Mouse (Mus musculus) cerebellum, adult 18-20 months (tissue): ENCODE measurements at regions not wholly inside any gene's neighbourhood (a gene's known extent, or its start where the extent isn't known, plus 50 kb on each side); places are given as distances from the start of the nearest gene placed in this dataset.

Experiments used
- DNase-seq, 2 experiments: peaks; one replicate each; pipeline ENCODE4 v3.0.0; 2021

DNA sequence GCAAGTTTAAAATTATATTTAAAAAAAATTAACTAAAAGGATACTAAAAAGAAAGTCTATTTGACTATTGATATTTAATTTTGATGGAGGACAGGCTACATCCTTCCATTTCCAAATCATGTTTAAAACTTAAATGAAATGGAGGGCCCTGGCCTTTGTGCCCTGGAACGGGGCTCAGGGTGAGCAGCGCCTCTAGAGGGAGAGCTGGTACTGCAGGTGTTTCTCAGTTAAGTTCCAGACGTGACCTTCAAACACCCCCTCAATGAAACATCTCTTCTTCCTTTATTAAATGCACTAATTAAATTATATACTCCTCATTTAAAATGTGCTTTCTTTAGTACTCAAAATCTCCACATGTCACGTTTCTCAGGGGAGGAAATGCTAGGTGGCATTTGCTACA is 282.5 kb downstream of the Sox11 start:
- peak; percentile 7 to 23 for DNase-seq

DNA sequence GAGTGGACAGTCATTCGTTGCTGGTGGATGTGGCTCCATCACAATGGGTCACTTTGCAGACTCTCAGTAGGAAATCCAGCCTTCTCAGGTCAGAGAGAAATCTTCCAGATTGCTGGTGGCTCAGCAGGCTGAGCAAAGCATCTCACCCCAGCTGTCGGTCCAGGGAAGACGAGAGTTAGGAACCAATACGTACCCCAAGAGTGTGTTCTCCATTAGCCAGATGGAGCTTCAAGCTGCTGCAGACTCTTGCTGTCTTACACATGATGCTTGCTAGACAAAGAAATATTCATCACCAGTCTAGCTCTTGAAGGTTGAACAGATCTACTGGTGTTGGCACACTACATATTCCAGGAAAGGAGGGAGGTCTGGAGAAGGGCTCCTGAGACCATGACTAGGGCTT is 288.0 kb downstream of the Sox11 start:
- DNase-seq: no peak

DNA sequence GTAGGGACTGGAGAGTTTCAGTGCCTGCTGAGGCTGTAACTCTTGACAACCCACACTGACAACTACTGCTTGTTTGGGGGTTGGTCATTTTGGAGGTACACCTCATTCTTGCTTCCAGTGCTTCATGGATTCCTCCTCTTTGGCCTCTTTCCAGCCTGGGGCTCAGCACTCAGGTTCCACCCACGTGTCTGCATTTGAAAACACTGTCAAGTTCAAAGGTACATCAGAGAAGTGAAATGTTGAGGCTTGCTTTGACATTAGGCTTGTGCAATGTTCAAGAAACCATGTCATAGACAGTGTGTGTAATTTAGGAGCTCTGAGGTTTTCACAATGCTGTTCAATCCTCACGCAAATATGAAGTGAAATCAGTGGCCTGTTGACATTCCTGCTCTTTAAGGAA is 304.5 kb downstream of the Sox11 start:
- DNase-seq: no peak

DNA sequence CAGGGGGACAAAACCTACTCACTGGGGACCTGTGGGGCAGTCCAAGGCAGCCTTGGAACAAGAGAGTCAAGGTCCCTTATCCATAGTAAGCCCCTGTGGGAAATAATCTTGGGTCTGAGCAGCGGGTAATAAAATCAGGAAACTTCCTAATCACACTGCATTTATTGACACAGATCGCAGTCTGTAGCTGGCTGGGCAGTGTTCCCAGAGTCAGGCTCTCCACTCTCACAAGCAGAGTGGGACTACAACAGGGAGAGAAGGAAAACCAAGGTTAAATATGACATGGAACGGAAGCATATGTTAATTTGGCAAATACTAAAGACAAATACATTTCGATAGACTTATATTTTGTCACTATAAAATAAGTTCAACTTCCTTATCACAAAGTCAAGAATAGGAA is 322.6 kb downstream of the Sox11 start:
- DNase-seq: no peak

DNA sequence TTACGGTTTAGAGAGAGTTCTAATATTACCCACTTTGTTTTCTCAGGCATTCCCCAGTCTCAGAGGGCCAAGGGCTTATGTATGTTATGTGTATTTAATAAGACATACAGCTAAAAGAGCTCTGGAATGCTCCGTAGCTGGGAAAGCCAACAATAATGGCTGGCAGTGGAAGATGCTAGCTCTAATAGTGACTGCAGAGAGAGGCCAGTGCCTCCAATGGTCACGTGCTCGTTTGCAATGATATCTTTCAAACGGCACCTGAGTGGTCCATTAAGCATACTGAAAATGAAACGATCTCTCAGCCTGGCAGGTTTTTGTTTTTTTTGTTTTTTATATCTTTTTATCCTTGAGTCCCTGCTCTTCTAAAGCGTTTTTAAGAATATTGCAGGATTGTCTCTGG is 324.0 kb downstream of the Sox11 start:
- DNase-seq: no peak

DNA sequence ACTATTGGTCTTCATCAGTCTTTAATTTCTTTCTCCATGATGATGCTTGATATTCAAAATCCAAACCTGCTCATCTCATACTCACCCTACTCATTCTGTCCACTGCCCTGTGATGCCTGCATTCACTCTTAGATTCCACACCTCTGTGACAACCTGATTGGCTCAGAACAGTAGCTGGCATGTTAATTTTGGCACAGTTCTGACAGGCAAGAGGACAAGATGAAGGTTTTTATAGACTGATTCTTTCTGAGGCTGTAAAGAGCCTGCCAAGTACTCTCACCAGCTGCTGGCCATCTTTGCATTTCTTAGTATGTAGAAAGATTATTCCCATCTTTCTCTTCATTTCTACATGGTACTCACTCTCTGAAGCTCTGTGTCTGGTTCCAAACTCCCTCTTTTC is 343.1 kb downstream of the Sox11 start:
- no peak for DNase-seq

DNA sequence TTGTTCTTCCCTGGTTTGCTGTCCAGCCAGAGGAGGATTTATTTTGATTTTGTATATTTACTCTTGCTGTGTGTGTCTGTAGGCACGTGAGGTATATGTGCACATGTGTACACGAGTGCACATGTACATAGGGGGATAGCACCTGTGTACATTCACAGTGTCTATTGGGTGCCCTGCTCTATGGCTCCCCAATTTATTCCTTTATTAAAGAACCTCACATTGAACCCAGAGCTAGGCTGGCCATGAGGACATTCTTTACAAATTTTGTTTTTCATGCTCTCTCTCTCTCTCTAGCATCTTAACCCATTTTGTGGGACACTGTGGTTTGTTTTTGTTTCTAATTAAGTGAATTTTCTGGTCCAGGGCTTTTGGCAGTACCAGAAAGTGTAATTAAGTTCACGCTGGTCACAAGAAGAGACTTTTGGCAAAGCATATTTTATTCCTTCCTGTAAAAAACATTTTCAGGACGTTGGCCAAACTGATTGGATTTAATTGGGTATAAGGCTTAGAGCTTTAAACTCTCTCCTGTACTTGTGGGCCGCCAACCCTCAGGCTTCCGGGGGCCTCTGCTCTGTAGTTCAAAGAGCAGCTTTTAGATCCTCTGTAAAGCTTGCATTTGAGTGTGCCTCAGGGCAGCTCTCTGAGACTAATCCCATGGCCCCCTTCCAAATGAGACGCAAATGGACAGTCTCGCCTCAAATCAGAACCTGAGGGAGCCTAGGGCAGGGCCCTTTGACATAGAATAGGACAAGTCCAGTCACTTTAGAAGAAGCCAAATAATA is 365.9 kb downstream of the Sox11 start:
- DNase-seq: peak in 1 of 2 experiments; percentile 6

DNA sequence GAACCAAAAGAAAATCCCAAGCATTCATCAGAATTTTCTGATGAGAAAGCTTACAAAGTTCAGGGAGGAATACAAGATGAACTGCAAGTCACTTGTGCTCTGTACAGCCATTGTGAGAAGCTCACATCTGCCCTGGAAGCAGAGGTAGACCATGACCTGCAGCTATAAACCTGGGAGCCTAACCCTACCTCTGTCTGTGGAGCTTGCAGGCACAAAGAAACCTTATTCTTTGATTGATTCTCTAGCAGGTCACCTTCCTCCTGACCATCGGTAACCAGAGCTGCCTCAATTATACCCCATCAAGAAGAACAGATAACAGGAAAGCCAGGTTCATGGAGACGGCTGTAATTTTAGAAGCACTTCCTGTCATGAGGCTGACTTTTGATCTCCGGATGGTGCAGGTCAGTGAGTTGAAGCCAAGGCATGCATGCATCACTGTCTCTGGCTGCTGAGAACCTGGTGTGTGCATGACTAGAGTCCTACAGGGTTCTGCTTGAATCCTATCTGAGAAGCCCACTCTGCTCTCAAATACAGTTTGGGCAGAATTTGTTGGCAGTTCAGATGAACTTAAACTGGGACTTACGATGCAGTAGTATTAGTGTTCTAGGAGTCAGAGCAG is 369.8 kb downstream of the Sox11 start:
- no peak for DNase-seq

DNA sequence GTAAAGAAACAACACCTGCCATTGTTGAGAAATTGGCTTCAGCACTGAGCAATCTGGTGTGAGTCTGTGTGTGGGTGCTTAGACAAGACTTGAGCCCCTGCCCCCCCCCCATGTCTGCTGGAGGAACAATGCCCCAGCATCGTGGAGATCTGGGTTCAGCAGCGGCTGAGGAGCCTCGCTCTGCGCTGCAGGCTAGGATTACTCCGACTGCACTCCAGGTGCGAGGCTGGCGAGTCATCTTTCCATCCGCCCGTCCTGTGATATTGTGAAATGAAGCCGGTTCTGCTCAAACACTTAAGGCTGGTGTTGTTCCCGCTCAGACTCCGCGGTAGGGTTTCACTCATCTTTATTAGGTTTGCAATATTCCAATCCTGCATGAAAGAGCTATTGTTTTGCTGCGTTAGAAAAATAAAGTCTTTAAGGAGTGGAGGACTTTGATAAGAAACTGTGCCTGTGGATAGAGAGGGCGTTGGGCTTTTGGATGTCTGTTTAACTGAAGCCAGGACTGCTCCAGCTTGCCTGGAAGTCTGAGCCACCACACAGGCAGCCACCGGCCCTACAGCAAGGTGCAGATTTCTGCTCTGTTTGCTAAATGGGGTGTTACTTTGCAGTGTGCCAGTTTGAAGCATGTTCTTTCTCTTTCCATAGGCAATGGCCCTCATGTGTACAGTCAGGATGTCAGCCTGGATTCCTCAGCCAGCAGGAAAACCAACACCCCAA is 375.2 kb downstream of the Sox11 start:
- no peak for DNase-seq

DNA sequence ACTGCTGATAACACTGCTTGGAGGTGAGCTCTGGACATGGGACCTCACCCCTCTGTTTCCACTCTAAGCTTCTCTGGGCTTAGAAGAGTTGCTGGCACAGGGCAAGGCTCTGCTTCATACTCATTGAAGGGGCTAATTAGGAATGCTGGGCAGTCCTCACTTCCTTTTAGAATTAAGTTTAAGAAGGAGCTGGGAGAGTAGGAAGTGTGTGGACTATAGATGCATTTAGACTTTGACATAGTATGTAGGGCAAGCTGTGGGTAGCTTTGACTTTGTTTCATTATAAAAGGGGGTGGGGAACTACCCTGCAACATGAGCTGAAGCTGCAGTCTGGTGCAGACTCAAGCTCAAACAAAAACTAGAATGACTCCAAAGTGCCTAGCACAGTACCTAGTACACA is 378.5 kb downstream of the Sox11 start:
- DNase-seq: no peak

DNA sequence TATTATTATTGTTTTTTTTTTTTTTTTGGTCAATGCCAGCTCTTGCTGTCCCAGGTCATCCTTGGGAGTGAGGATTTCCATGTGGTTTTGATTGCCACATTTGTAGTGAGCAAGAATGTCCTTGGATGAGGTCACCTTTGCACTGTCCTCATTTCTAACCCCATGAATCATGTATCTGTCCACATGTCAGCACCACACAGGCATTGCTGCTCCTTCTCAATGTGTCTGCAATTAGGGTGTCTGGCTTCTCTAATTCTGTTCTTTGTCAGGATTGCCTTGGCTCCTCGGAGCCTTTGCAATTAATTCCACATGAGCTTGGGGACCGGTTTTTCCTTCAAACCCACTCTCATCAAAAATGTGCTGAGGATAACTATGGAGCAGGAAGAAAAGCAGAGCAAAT is 402.5 kb downstream of the Sox11 start:
- no peak for DNase-seq

DNA sequence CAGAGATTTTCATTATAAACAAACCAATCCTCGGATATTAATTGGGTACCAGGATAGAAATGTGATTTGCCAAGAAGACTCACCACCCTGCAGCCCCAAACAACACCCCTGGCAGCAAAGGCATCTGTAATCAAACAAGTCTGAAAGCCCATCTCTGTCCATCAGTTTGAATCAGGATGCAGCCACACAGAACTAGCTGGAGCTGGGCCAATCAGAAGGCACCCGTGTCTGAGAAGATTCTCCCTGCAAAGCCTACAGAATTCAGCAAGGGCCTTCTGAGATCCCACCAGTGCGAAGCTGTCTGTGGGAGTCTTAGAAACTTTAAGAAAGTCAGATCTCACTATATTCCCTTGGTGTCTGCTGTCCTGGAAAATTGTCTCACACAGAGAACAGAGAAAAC is 404.5 kb downstream of the Sox11 start:
- DNase-seq: peak; percentile 3 to 20

DNA sequence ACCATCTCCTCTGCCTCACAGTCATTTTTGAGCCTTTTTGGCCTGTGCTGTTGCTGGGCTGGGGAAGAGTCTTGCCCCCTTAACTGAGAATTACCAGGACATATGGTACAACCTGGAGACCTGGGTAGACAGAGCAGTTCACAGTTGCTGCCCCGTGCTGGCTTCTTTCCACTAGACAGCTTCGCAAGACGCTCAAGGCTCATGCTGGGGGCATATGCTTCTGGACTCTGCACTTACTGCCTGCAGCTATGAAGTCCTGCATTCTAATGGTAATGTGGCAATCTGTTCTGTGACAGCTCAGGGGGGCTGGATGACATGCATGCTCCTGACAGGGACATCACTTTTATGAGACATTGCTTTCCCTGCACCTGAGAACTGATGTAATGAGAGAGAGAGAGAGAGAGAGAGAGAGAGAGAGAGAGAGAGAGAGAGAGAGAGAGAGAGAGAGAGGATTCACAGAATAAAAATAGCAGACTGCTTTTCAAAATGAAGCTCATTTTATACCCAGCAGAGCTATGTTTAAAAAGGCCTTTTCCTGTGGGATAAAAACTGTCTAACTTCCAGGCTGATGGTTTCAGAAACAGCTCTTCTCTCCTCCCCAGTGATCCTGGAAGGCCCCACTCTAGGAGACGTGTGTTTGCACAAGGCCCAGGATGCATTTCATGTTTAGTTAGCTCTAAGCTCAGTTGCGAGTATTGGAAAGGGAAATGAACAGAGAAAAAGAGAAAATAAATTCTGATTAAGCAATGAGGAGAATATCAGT is 405.5 kb downstream of the Sox11 start:
- DNase-seq: peak; percentile 77 to 79

DNA sequence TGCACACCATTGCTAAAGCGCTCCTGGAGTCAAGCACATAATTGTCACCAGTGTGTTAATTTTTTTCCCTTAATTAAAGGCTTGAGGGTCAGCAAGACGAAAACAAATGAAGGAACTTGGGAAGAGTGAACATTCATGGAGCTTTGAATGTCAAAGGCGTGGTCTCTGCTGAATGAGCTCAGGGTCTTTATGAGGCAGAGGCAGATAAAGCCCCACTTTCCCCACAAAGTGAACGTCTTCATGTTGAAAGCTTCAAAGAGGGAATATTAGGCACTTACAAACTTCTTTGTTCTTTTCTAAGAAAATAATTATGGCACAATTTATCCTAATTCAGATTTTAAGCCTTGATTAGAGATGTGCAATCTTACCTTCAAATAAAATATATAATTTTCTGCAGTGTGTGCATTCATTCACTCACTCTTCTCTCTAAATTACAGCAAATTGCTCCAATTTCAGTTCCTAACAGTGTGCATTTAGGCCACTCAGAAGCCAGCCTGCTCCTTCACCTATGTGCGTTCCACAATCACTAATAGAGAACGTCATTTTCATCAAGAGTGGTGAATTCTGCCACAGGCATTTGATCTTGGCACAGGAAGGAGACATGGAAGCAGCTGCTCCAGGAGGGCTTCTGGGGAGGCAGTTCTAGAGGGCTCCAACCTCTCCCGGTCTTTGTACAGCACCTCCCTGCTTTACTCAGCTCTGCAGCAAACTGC is 412.1 kb downstream of the Sox11 start:
- no peak for DNase-seq

DNA sequence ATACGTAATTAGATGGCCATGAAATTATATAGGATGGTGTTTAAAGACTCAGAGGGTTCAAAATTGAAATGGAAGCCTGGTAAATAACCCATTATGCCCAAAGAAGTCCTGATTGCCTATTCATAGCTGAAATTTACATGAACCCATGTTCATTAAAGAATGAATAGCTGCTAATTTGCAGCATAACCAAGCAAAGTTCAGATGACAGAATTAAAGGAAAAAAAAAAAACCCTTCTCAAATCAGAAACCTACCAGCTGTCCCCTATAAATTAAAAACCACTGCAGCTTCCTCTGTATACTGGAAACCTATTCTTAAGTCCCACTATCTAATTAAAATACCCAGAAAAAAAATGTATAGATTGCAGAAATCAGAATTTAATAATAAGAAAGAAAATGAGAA is 436.2 kb downstream of the Sox11 start:
- DNase-seq: no peak

DNA sequence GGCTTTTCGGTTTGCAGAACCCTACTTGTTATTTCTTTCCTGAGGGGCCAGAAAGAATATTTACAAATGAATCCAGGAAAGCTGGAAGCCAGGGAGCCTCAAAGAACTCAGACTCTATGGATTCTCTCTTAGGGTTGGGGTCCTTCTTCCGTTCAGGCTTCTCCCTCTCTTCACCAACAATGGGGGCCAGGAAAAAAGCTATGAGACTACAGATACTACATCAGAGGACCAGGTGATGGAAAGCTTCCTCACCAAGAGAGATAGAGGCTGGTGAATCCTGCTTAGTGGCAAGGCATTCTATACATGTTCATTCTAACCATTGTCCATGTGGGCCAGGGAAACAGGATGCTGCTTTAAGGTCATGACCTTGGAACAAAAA is 434.9 kb downstream of the Cmpk2 start:
- DNase-seq: no peak

DNA sequence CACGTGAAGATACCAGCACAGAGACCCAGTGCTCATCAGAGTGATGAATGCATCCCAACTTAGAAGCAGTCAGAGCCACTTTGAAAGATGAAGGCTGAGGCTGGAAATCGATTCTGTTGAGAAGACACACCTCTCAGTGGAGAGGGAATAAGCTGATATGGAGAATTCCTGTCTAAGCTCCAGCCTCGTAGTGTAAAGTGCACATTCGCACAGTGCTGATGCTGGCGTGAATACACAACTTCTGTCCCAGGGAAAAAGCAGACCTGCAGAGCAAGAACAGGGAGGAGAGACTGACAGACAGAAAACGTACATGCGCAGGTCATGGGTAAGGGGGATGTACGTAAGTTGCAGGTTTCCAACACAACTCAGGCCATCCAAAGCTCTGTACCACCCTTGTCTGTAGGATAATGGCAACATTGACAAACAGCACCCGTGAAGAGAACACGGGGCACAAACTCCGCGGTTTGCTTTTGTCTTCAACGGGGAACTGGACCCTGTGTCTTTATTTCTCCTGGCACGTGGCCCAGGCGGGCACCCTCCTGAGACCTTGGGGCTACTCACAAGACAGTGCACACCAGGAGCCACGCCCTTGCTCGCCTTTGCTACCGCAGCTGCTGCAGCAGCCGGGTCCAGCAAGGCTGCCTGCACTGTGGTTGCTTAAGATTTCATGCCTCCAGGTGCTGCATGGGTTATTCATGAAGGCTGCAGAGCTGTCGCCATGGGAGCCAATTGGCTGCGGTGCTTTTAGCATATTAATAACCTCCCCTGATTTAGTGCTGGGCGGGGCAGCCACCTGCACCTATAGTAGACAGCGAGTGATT is 434.3 kb downstream of the Cmpk2 start:
- peak in 1 of 2 experiments; percentile 5 for DNase-seq

DNA sequence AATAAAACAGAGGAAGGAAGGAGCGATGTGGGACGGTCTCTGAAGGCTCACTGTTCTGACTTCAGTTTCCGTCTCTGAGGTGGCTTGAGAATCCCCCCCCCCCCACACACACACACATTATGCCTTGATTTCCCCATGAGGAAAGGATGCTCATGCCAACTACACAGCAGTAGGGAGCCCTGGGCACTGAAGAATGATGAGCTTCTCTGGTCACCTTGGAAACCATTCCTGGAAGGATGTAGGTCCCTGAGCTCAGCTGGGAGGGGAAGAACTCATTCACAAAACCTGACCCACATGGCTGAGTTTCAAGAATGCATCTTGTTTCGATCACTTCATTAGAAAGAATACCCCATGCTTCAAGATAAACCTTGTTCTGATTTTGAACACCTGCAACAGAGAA is 422.2 kb downstream of the Cmpk2 start:
- no peak for DNase-seq

DNA sequence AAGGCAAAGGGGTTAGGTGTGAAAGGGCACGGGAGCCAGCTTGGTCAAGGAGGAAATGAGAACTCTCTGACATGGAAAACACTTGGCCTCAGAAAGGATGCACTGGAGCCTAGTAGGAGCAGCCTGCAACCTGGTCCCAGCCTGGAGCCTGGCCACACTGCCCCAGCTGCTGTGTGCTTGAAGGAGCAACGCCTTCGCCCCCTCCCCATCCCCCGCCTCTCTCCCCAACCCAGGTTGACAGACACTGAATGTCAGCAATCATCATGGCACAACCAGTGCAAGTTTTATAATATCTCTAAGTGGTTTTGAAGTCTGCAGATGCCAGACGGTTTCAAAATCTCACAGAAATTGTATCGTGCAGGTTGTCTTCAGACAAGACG is 417.6 kb downstream of the Cmpk2 start:
- no peak for DNase-seq

DNA sequence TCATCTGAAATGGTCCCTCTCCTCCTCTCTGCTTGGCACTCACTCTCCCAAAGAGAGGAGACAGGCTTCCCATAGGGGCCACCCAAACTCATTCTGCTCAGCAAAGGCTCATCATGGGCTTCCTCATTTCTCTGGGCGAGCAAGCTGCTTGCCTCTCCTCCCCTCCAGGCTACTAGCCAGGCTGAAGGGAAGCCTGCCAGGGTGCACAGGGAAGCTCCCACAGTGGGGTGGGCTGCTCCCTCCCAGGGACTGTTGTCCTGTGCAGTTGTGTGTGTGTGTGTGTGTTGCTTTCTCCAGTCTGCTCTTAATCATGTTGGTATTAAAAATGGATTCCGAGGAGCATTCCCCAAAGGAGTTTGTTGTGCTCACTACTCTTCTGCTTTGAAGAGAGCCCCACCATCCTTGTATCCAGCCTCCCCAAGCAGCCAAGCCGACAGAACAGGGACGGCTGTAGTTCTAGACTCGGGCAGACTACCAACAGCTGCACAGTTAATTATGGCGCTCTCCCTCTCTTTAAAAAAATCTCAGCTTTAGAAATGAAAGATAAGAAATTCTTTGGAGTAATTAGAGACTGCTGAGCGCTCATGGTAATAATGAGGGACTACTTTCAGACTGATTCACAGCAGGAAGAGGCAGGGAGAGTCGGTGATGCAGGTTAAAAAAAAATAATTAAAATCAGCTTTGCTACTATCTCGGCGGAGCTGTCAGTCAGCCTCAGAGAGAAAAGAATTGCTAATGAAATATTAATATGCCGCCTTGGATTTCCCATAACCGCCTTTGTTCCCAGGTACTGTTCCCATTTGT is 417.0 kb downstream of the Cmpk2 start:
- peak in 1 of 2 experiments; percentile 5 for DNase-seq

DNA sequence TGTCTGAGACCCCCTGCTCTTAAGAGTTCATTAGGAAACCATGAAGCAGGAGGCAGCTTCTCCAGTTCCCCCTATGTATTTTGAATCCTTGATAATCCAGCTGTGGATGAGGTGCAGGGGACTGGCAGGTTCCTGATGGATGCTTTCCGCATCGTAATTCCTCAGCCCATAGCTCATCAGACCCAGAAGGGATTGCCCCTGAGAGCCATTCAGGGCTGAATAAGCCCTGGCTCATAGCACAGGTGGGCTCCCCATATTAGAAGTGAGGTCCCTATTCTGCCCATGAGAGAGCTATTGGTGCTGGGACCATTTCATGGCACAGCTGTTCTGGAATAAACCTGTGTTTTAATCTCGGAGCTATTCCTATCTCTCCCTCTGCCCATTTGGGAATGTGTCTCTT is 416.1 kb downstream of the Cmpk2 start:
- no peak for DNase-seq
